Mouse (Mus musculus) mature B cell (primary cell): ENCODE data around the gene Chaf1a.

Source experiments
- in situ Hi-C: fragments of 300-500 bp; cut with MboI; formaldehyde crosslinking; loops from 2 replicates; pipeline ENCODE4 v1.14.3; 2019

The Chaf1a gene

DNA sequence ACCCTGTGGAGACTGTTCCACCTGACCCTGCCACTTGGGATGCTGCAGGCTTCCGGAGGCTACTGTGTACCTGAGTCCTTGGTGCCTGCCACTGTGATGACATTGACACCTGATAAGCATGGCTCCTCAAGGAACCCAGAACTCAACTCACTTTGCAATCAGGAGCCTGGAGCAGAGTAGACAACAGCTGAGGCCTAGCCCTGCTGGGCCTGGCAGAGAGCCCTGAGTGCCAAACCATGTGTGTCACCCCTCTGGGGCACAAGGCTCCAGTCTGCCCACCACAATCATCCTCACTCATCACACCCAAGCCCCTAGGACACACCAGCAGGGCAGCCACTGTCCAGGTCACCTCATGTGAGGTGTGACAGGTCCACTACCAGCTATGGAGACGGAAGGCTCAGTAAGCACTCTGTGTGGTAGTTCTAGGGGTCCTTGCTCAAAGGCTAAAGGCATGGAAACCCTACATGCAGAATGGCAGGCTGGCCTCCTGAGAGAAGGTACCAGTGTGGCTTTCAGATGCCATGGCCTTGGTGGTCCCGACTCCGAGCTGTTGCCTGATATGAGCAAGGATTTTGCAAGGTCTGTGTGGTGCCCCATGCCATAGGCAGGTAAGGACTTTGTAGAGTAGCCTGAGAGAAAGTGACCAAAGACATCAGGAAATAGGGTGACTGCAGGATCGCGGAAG lies 19.7 kb upstream of the Chaf1a start:
- in situ Hi-C loops: no loop called here

DNA sequence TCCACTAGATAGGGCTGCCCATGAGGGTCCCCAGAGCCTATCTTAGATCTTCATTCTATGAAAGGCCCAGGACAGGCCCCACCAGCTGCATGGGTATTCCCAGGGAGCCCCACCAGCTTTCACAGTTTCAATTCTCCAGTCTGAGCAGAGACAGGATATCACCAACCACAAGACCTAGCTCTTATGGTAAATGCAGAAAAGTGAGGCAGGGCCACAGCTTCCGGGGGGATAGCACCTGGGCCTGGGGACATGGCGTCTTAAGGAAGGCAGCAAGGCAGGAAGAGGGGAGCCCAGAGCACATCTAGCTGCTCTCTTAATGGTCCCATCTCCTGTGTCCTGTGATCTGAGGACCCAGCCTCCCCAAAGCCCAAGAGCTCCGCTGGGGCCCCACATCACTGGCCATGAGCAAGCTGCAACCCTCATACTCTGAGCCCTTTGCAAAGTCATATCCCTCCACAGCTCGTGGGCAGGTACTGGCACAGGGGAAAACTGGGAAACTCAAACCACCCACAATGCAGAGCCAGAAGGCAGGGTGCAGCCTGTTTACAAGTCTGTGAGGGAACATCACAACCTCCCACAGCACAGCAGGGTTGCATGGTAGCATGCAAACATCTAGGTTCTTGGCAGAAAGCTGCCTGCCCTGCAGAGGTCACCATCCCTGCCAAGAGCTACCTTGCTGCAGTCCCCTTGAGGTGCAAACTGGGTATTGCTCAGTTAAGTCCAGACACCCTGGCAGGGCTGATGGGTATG lies 18.9 kb upstream of the Chaf1a start:
- in situ Hi-C loops: no loop called here

- in situ Hi-C loops: no loop called here
These were observed 17.9 kb upstream of the Chaf1a start for GRCm38 (mm10) chr17:56022131-56022988.

DNA sequence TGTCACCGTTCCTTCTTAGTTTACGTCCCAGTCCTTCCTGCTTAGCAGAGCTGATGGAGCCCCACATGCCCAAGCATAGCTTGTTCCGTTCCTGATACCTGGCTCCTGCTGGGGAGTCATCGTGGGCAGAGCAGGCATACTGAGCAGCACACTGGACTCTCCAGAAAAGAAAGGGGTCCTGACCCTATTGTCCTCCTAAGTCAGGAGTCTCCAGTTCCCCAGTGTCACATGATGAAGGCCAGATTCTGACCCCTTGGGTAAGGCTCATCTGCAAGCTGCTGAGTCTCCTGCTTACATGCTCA lies 17.3 kb upstream of the Chaf1a start:
- in situ Hi-C loops: no loop called here

GRCm38 (mm10) chr17:56023386-56023785 lies 16.9 kb upstream of the Chaf1a start:
- in situ Hi-C loops: no loop called here

DNA sequence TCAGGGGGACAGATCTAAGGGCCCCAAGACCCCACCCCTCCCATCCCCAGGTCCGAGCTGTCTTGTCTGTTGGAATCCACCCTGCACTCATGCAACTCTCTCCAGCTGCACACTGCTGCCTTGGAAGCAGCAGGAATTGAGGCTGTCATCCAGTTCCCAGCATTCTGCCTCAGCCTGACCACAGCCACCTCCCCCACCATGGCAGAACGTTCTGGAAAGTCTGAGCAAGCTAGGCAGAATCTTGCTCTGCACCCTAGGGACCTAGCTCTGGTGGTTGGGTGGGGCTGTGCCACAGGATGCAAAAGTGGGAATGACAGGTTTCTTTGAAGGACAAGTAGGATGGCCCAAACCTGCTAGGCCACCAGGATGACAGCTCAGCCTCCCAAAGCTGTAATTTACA lies 15.8 kb upstream of the Chaf1a start:
- in situ Hi-C loops: no loop called here

GRCm38 (mm10) chr17:56024931-56025330 lies 15.3 kb upstream of the Chaf1a start:
- in situ Hi-C loops: no loop called here

GRCm38 (mm10) chr17:56026303-56026702 lies 13.9 kb upstream of the Chaf1a start:
- in situ Hi-C loops: no loop called here

- in situ Hi-C loops: no loop called here
These were observed 13.4 kb upstream of the Chaf1a start for GRCm38 (mm10) chr17:56026881-56027280.

GRCm38 (mm10) chr17:56027801-56028441 lies 12.3 kb upstream of the Chaf1a start:
- in situ Hi-C loops: no loop called here

DNA sequence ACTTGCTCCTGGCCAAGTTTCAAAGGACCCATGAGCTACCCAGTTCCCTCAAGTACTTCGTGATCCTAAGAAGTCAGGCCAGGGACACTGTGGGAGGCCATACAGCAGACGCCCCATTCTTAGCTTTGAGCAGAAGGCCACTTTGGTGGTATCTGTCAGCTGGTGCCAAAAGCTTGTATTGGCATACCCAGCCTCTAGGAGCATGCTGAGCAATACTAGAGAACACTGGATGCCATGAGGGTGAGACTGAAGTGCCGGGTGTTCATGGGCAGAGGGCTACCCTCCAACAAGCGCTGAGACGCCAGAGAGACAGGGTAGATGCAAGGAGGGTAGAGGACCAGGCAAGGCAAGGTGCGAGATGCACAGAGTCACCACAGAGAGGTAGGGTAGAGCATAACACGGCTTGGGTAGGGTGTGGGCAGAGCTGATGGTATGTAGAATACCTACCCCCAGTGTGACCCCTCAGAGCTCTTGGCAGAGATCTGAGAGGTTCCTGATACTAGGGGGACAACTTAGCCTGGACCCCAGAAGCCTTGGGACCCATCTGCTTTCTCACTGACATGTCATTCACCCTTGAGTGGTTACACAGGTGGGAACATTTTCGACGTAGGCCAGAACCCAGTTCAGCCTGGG lies 9.9 kb upstream of the Chaf1a start:
- in situ Hi-C loops: no loop called here

- in situ Hi-C loops: no loop called here
These were observed 9.3 kb upstream of the Chaf1a start for GRCm38 (mm10) chr17:56030919-56031318.

- in situ Hi-C loops: no loop called here
These were observed 8.8 kb upstream of the Chaf1a start for GRCm38 (mm10) chr17:56031431-56031830.

GRCm38 (mm10) chr17:56032127-56032733 lies 8.0 kb upstream of the Chaf1a start:
- in situ Hi-C loops: no loop called here

DNA sequence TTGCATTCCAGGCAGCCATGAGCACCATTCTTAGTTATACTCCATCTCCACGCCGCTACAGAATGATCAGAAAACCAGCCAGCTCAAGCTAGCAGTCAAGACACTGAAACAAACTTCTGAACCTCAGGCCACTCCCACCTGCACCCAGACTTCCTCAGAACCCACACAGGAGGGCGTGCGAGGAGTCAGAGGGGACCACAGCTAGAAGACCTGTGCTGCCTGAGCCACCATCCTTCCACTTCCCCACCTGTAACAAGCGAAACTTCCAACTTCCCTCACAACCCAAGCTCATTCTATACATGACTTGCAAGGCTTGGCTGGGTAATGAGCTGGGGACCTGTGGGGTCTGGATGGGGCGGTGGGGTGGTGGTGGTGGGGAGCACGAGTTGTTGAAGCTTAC lies 7.4 kb upstream of the Chaf1a start:
- in situ Hi-C loops: no loop called here

GRCm38 (mm10) chr17:56034040-56034725 lies 6.1 kb upstream of the Chaf1a start:
- in situ Hi-C loops: no loop called here

DNA sequence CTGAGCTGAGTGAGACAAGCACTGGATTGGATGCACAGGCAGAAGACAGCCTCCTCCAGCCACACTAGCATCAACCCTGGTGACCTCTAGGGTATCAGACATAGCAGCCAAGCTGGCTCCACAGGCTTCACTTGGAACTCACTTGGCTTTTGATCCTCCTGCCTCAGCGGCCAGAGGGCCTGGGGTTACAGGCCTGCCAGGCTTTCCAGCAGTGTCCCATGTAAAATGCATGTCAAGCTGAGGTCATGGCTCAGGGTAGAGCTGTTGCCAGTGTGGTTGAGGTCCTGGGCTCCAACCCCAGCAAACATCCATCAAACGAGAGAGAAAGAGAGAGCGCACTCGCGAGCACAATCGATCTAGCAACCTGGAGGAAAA lies 5.5 kb upstream of the Chaf1a start:
- in situ Hi-C loops: no loop called here

DNA sequence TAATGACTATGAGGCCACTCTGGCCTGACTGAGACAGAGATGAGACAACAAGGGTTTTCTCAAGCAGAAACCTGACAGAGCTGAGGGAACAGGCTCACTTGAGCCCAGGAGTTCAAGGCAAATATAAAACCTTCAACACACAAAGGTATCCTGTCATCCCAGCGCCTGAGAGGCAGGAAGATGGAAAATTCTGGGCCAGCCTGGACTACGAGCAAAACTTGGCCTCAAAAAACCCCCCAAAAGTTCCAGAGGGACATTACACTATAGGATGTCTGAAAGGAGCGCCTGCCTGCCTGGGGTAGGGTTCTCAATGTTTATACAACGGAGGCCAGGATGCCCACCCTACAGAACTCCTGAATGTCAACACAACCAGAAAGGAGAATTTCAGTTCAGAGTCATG lies 5.0 kb upstream of the Chaf1a start:
- in situ Hi-C loops: no loop called here

- in situ Hi-C loops: no loop called here
These were observed 3.9 kb upstream of the Chaf1a start, which contains the start of gene Sh3gl1 for GRCm38 (mm10) chr17:56036176-56036900. TSS of gene Sh3gl1 (minus strand) at chr17:56036635.

- in situ Hi-C loops: no loop called here
These were observed 3.3 kb upstream of the Chaf1a start for GRCm38 (mm10) chr17:56036901-56037287.
